Mouse (Mus musculus) telencephalon, adult 2 months (tissue): ENCODE measurements around the gene Immt.
"Not testable (repeated sequence)": the region's sequence is repeated elsewhere in the genome, so short reads cannot be mapped to it uniquely, and the experiment has no call there.

ENCODE experiments used
- DNase-seq: peaks from one replicate; pipeline ENCODE4 v3.0.0-alpha.2; 2011; ENCODE audit warnings: low read depth, low spot score

Immt gene

DNA sequence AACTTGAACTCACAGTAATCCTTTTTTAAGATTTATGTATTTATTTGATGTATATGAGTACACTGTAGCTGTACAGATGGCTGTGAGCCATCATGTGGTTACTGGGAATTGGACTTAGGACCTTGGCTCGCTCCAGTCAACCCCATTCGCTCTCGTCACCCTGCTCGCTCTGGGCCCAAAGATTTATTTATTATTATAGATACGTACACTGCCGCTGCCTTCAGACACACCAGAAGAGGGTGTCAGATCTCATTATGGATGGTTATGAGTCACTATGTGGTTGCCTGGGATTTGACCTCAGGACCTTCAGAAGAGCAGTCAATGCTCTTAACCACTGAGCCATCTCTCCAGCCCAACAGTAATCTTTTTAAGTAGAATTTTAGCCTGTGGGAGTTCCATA, 15.8 kb downstream of the Immt start:
- DNase-seq, result not testable (repeated sequence)

DNA sequence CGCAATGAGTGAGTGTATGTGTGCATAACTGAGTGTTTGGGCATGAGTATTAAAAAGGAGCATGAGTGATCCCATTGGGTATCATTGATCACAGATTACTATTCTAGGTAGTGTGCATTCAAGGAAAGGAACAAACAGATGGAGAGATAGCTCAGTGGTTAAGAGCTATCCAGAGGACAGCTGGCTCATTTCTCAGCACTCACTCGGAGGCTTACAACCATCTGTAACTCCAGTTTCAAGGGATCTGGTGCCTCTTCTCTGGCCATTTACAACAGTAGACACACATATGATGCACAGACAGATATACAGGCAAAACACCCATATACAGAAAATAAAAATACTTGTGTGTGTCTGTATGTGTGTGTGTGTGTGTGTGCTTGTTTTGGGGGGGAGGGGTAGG, 36.6 kb downstream of the Immt start:
- DNase-seq, result no peak

DNA sequence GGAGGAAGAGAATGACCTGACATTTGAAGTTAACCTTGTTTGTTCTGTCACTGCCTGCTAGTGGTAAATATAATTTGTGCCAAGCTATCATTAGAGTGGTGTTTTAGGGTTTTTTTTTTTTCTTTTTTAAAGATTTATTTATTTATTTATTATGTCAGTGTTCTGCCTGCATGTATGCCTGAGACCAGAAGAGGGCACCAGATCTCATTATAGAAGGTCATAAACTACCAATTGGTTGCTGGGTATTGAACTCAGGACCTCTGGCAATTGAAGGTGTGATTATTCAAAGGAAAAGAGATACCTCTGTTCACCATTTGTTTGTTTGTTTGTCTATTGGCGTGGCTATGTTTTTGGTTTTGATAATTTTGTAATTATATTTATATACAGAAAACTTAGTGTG, 37.7 kb downstream of the Immt start:
- DNase-seq, result no peak

- no peak for DNase-seq
These were observed 40.3 kb downstream of the Immt start for GRCm38 (mm10) chr6:71871396-71871795.

- no peak for DNase-seq
These were observed 47.0 kb downstream of the Immt start for GRCm38 (mm10) chr6:71877965-71878760.

GRCm38 (mm10) chr6:71893263-71893662, 62.1 kb downstream of the Immt start:
- DNase-seq, result no peak

DNA sequence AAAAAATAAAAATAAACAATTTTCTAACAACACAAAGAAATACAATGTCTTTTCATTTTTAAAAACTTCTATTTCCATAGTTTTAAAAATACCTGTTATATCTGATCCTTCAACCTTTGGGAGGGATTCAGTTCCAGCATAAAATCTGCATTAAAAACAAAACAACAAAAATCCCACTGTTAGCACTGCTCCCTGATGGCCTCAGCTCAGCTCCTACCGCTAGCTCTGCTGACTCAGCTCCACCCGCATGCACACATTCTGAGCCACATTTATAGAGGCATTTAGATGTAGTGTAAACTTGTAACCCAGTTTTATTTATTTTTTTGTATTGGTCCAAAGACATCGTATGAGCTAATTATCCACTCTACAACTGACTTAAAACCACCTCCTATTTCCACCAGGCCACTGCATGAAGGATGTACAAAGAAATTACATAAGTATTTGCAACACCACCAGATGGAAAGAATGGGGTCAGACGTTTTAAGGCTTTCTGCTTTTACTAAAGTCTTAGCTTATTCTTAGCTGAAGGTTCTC, 76.6 kb downstream of the Immt start:
- no peak for DNase-seq

DNA sequence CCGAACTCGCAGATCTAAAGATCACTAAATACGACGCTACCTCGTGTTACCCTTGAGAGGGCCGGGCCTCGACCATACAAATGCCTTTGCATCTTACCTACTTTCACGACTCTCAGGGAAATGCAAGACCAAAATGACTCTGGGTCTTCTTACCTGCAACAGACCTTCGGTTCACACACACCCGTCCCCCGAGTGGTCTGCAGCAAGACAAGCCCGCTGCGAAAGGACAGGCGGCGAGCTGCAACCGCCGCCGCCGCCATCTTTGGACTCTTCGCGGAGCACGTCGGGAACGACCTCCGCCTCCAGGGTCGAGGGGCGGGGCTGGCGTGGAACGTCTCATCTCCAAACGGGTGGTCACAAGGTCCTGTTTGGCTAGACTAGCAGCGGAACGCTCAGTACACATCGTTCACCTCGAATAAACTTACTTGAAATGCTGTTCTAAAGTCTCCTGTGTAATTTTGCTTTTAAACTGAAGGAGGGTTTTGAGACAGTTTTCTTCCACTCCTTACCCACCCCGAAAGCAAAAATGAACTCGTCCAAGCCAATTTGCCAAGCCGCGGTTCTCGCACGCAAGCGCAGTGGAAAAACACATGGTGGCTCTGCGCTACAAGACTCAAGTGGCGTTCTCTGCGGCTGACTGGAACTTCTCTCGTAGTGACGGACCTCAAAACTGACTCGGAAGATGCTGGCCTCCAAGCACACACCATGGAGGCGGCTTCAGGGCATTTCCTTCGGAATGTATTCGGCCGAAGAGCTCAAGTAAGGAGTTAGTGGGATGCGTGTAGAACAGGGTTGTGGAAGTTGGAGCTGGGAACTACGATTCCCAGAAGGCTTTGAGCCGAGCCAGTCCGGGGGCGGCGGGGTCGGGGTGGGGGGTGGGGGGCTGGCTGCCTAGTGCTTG, 77.6 kb downstream of the Immt start, which contains the start of the genes Ptcd3 and Polr1a:
Ptcd3 (minus strand) TSS at position 270 of the 901 bp plus-strand sequence.
Polr1a (plus strand) TSS at position 573 of the 901 bp plus-strand sequence.
- DNase-seq, result peak; percentile 95

DNA sequence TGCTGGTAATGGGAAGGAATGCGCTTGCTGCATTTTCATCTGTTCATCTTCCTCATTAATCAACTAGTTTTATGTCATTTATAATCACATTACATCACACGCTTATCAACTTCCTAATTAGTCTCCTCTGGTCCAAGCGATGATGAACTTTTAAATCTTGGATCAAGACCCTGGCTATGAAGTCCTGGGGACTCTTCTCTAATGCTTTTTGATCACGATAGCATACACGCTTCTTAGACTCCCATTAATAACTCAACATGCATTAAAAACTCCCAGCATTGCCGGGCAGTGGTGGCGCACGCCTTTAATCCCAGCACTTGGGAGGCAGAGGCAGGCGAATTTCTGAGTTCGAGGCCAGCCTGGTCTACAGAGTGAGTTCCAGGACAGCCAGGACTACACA, 78.3 kb downstream of the Immt start:
- DNase-seq, result no peak

- no peak for DNase-seq
These were observed 78.7 kb downstream of the Immt start for GRCm38 (mm10) chr6:71909840-71910239.

DNA sequence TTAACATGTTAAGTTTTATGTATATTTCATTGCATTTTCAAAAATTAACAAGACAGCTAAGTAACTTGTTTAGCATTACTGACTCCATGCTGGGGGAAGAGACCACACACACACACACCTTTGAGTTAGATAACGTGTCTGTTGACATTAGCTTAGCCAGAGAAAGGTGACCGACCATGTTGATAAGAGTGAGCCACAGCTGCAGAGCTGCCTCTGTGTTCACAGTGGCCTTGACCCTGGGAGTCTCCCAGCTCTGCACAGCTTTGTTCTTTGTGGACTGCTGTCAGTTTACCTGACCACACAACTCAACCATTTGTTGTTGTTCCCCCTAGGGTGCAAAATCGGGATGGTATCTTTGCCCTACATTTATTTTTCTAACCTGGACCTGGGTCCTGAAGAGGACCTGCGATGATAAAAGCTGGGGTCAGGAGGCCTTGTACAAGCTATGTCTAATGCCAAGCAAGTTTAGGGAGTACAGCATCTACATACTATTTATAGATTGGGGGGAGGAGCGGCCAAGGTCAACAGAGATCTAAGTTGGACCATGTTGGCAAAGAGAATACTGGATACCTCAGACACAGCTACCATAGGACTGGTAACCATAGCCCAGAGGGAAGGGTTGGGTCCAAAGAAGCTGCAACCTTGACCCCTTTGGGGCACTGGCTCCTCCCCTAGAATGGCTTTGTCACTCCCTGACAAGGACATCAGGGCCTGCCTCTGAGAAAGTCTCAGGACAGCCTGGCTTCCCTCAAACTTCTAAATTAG, 80.7 kb downstream of the Immt start:
- DNase-seq, result no peak

DNA sequence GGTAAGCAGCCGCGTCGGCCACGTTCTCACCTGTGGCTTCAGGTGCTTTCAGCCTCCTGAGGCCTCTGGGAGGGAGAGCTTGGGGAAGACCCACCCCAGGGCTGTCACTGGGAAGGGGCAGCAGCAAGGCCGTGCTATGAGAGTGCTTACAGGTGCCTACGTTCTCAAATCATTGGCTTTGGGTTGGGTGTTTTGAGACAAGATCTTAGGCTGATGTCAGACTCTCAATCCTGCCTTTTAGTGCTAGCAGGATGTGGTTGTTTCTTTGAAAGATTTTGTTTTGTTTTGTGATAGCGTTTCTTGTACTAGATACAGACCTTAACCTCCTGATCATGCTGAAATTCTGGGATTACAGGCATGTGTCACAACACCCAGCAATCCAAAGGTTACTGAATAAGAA, 89.6 kb downstream of the Immt start:
- no peak for DNase-seq

- DNase-seq, result not testable (repeated sequence)
These were observed 94.1 kb downstream of the Immt start for GRCm38 (mm10) chr6:71925233-71925632.
